Mouse (Mus musculus) kidney, adult 2 months (tissue): ENCODE measurements at regions not wholly inside any gene's neighbourhood (a gene's known extent, or its start where the extent isn't known, plus 50 kb on each side); places are given as distances from the start of the nearest gene placed in this dataset.

ENCODE experiments used
- CTCF ChIP-seq: fragments of 200-500 bp; conservative IDR thresholded peaks from 2 replicates; pipeline ENCODE4 v1.5.1; 2011; ENCODE audit warnings: low read depth, mild to moderate bottlenecking, control low read depth, low read length, moderate library complexity, mixed read lengths; ENCODE audit not compliant: insufficient read depth, insufficient read length
- POLR2A ChIP-seq: fragments of 200-500 bp; IDR thresholded peaks from one replicate; pipeline ENCODE4 v1.6.1; 2011; ENCODE audit warnings: low read depth, low read length, control low read depth

GRCm38 (mm10) chr16:66190801-66191200 is 375.7 kb downstream of the Vgll3 start:
- TF ChIP-seq CTCF (no peak), POLR2A (no peak)
